Mouse (Mus musculus): ENCODE measurements at regions not wholly inside any gene's neighbourhood (a gene's known extent, or its start where the extent isn't known, plus 50 kb on each side); places are given as distances from the start of the nearest gene placed in this dataset.

DNA sequence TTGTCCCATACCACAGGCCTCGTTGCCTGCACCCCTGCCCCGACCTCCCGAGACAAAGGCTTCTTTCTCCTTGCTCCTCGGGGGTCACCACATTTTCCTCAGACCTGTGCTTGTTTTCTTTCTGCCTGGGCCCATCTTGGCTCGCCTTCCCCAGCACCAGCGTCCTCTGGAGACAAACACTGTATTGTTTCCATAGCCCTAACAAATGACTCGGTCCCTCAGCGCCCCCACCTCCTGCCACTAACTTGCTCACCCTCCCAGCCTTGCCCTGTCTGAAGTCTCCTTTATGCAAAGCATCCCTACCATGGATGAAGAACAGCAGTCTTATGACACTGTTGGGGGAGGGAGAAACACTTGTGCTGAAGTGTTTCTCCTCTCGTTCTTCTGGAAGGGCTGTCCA is 402.1 kb downstream of the Sox9 start:
- Histone ChIP-seq H3K36me3 (ENCODE audit: control insufficient read depth, insufficient read depth, low read length) (no peaks in the 10 kb centered on the region), H3K27ac (ENCODE audit: low read length) (no peak overlapping the region; the same call in 1 of the 2 replicates), H3K9me3 (ENCODE audit: control insufficient read depth, low read depth, low read length) (no peaks in the 10 kb centered on the region), H3K27me3 (ENCODE audit: control insufficient read depth, insufficient read depth, low read length) (no peaks in the 10 kb centered on the region), H3K4me2 (replicated peaks; ENCODE audit: low read depth, low read length) (no peak overlapping the region), H3K4me3 (ENCODE audit: low read depth, low read length) (no peak overlapping the region), H3K4me1 (ENCODE audit: control insufficient read depth, insufficient read depth, low read length) (peaks cover 4% of the 10 kb centered on the region; the same call in 1 of the 2 replicates), H3K9ac (replicated peaks; ENCODE audit: low read depth, low read length) (no peak overlapping the region)
- no peak for ATAC-seq (ENCODE audit: insufficient number of reproducible peaks, insufficient read depth, low FRiP score, low read depth)
- 39% methylated on average over 9 of the region's 9 CpGs for WGBS

DNA sequence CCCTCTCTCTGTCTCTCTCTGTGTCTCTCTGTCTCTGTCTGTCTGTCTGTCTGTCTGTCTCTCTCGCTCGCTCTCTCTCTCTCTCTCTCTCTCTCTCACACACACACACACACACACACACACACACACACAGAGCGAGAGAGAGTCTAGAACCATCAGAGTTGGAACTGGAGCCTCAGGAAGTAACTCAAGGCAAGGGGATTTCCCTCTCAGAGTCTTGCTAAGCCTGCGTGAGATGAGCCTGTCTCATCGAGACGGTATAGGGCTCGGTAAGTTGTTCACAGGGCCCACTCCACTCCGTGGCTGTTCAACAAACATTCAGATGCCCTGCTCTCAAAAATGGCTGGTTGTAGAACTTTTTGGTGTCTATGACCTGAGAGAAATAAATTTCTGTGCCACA is 405.4 kb downstream of the Sox9 start:
- Histone ChIP-seq H3K36me3 (ENCODE audit: control insufficient read depth, insufficient read depth, low read length) (no peaks in the 10 kb centered on the region), H3K9me3 (ENCODE audit: control insufficient read depth, low read depth, low read length) (no peaks in the 10 kb centered on the region), H3K27me3 (ENCODE audit: control insufficient read depth, insufficient read depth, low read length) (no peaks in the 10 kb centered on the region), H3K4me2 (replicated peaks; ENCODE audit: low read depth, low read length) (no peak overlapping the region), H3K27ac (ENCODE audit: low read length) (no peak overlapping the region), H3K4me1 (ENCODE audit: control insufficient read depth, insufficient read depth, low read length) (0 out of 2 replicates have a peak, but pooled peaks cover 4% of the 10 kb centered on the region), H3K4me3 (ENCODE audit: low read depth, low read length) (no peak overlapping the region), H3K9ac (replicated peaks; ENCODE audit: low read depth, low read length) (no peak overlapping the region)
- WGBS, result 80% methylated on average over 6 of the region's 8 CpGs
- ATAC-seq (ENCODE audit: insufficient number of reproducible peaks, insufficient read depth, low FRiP score, low read depth), result no peak

- Histone ChIP-seq H3K4me1 (ENCODE audit: control insufficient read depth, insufficient read depth, low read length) (0 out of 2 replicates have a peak, but pooled peaks cover 4% of the 10 kb centered on the region), H3K36me3 (ENCODE audit: control insufficient read depth, insufficient read depth, low read length) (no peaks in the 10 kb centered on the region), H3K4me3 (ENCODE audit: low read depth, low read length) (no peak overlapping the region), H3K9me3 (ENCODE audit: control insufficient read depth, low read depth, low read length) (no peaks in the 10 kb centered on the region), H3K27me3 (ENCODE audit: control insufficient read depth, insufficient read depth, low read length) (no peaks in the 10 kb centered on the region), H3K27ac (ENCODE audit: low read length) (no peak overlapping the region; the same call in 1 of the 2 replicates), H3K4me2 (replicated peaks; ENCODE audit: low read depth, low read length) (no peak overlapping the region), H3K9ac (replicated peaks; ENCODE audit: low read depth, low read length) (no peak overlapping the region)
- WGBS, result 48% methylated on average over 4 of the region's 4 CpGs
- 0 out of 2 replicates have a peak, but pooled peaks have one; percentile 44 for ATAC-seq (ENCODE audit: insufficient number of reproducible peaks, insufficient read depth, low FRiP score, low read depth)
Measured at GRCm38 (mm10) chr11:113188263-113188920, 406.4 kb downstream of the Sox9 start.

DNA sequence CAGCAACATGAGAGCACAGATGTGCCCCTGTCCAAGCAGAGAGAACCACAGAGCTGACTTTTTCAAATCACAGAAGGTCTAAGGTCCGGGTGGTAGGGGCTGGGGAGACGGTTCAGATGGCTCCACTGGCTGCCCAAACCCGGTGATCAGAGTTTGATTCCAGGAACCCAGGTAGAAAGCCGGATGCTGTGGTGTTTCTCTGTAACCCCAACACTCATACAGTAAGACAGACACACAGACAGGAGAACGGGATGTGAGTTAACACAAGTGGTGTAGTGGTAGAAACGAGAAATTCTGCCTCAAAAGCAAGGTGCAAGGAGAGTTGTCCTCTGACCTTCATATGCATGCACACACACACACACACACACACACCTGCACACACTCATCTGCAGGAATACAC is 408.0 kb downstream of the Sox9 start:
- WGBS, result 89% methylated on average over 6 of the region's 6 CpGs
- H3K36me3 ChIP-seq (ENCODE audit: control insufficient read depth, insufficient read depth, low read length), result no peaks in the 10 kb centered on the region
- no peak overlapping the region for H3K4me3 ChIP-seq (ENCODE audit: low read depth, low read length)
- no peak overlapping the region for H3K4me2 ChIP-seq (replicated peaks; ENCODE audit: low read depth, low read length)
- no peaks in the 10 kb centered on the region for H3K27me3 ChIP-seq (ENCODE audit: control insufficient read depth, insufficient read depth, low read length)
- H3K9me3 ChIP-seq (ENCODE audit: control insufficient read depth, low read depth, low read length), result no peaks in the 10 kb centered on the region
- no peak overlapping the region for H3K9ac ChIP-seq (replicated peaks; ENCODE audit: low read depth, low read length)
- no peaks in the 10 kb centered on the region for H3K4me1 ChIP-seq (ENCODE audit: control insufficient read depth, insufficient read depth, low read length)
- H3K27ac ChIP-seq (ENCODE audit: low read length), result no peak overlapping the region
- no peak for ATAC-seq (ENCODE audit: insufficient number of reproducible peaks, insufficient read depth, low FRiP score, low read depth)

- no peak overlapping the region for H3K4me3 ChIP-seq (ENCODE audit: low read depth, low read length)
- 77% methylated on average over 4 of the region's 4 CpGs for WGBS
- H3K27ac ChIP-seq (ENCODE audit: low read length), result no peak overlapping the region
- ATAC-seq (ENCODE audit: insufficient number of reproducible peaks, insufficient read depth, low FRiP score, low read depth), result no peak
- H3K36me3 ChIP-seq (ENCODE audit: control insufficient read depth, insufficient read depth, low read length), result no peaks in the 10 kb centered on the region
- H3K9ac ChIP-seq (replicated peaks; ENCODE audit: low read depth, low read length), result no peak overlapping the region
- no peaks in the 10 kb centered on the region for H3K4me1 ChIP-seq (ENCODE audit: control insufficient read depth, insufficient read depth, low read length)
- no peaks in the 10 kb centered on the region for H3K9me3 ChIP-seq (ENCODE audit: control insufficient read depth, low read depth, low read length)
- no peaks in the 10 kb centered on the region for H3K27me3 ChIP-seq (ENCODE audit: control insufficient read depth, insufficient read depth, low read length)
- no peak overlapping the region for H3K4me2 ChIP-seq (replicated peaks; ENCODE audit: low read depth, low read length)
Measured at GRCm38 (mm10) chr11:113190520-113190919, 408.5 kb downstream of the Sox9 start.

GRCm38 (mm10) chr11:113191006-113191405 is 409.0 kb downstream of the Sox9 start:
- Histone ChIP-seq H3K9ac (replicated peaks; ENCODE audit: low read depth, low read length) (no peak overlapping the region), H3K36me3 (ENCODE audit: control insufficient read depth, insufficient read depth, low read length) (no peaks in the 10 kb centered on the region), H3K9me3 (ENCODE audit: control insufficient read depth, low read depth, low read length) (no peaks in the 10 kb centered on the region), H3K4me2 (replicated peaks; ENCODE audit: low read depth, low read length) (no peak overlapping the region), H3K27ac (ENCODE audit: low read length) (no peak overlapping the region), H3K27me3 (ENCODE audit: control insufficient read depth, insufficient read depth, low read length) (no peaks in the 10 kb centered on the region), H3K4me3 (ENCODE audit: low read depth, low read length) (no peak overlapping the region), H3K4me1 (ENCODE audit: control insufficient read depth, insufficient read depth, low read length) (no peaks in the 10 kb centered on the region)
- 94% methylated on average over 7 of the region's 7 CpGs for WGBS
- ATAC-seq (ENCODE audit: insufficient number of reproducible peaks, insufficient read depth, low FRiP score, low read depth), result no peak

DNA sequence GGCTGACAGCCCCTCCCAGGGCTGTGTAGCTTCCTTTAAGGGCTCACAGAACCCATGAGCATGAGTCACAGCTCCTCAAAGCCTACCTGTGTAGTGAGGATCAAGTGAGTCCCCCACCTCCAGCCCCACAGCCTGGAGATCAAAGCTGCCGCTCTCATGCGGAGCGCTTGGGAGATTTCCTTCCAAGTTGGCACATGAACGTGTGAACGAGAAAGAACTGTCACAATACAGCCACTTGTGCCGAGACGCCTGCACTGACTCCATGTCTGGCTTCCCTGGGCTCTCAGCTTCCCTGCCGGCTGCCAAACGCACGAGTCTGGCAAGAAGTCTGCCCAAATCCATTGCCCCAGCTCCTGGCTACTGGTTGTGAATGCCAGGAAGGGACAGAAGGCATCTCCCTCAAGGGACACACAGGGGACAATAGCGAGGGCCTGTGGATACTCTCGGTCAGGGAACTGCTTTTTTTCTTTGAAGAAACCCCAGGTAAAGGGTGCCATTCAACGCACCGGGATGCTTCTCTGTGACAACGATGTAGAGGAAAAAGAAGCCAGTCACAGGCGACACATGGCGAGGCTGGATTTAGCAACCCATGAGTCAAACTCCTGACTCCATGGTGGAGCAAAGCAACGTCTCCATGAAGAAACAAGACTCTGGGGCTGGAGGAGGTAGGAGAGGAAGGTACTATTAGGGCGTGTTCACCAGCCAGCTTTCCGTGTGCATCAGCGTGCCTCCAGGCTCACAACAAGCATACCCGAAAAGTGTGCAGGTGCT is 410.2 kb downstream of the Sox9 start:
- WGBS, result 52% methylated on average over 22 of the region's 22 CpGs
- Histone ChIP-seq H3K27ac (ENCODE audit: low read length) (peak overlapping the region; percentile 28; the same call in 1 of the 2 replicates), H3K4me2 (replicated peaks; ENCODE audit: low read depth, low read length) (no peak overlapping the region), H3K9me3 (ENCODE audit: control insufficient read depth, low read depth, low read length) (no peaks in the 10 kb centered on the region), H3K36me3 (ENCODE audit: control insufficient read depth, insufficient read depth, low read length) (no peaks in the 10 kb centered on the region), H3K4me3 (ENCODE audit: low read depth, low read length) (no peak overlapping the region), H3K4me1 (ENCODE audit: control insufficient read depth, insufficient read depth, low read length) (no peaks in the 10 kb centered on the region), H3K9ac (replicated peaks; ENCODE audit: low read depth, low read length) (no peak overlapping the region), H3K27me3 (ENCODE audit: control insufficient read depth, insufficient read depth, low read length) (no peaks in the 10 kb centered on the region)
- 0 out of 2 replicates have a peak, but pooled peaks have one; percentile 34 for ATAC-seq (ENCODE audit: insufficient number of reproducible peaks, insufficient read depth, low FRiP score, low read depth)

- Histone ChIP-seq H3K27ac (ENCODE audit: low read length) (no peak overlapping the region), H3K36me3 (ENCODE audit: control insufficient read depth, insufficient read depth, low read length) (no peaks in the 10 kb centered on the region), H3K4me2 (replicated peaks; ENCODE audit: low read depth, low read length) (no peak overlapping the region), H3K4me1 (ENCODE audit: control insufficient read depth, insufficient read depth, low read length) (no peaks in the 10 kb centered on the region), H3K9ac (replicated peaks; ENCODE audit: low read depth, low read length) (no peak overlapping the region), H3K4me3 (ENCODE audit: low read depth, low read length) (no peak overlapping the region), H3K27me3 (ENCODE audit: control insufficient read depth, insufficient read depth, low read length) (no peaks in the 10 kb centered on the region), H3K9me3 (ENCODE audit: control insufficient read depth, low read depth, low read length) (no peaks in the 10 kb centered on the region)
- no peak for ATAC-seq (ENCODE audit: insufficient number of reproducible peaks, insufficient read depth, low FRiP score, low read depth)
- WGBS, result 75% methylated on average over 15 of the region's 15 CpGs
Measured at GRCm38 (mm10) chr11:113194144-113194827, 412.3 kb downstream of the Sox9 start.
